Mouse (Mus musculus) limb, embryonic 15.5 days (tissue): ENCODE results near the gene Aldh3a2. TPM values are rescaled to one million over a fixed set of nuclear protein-coding genes. Genes with fewer than 3 reads are reported as not detected.

Source experiments
- ATAC-seq: fragments of 200-750 bp; cut with Nextera tagmentation; 2 replicates; pipeline ENCODE4 v1.8.0; 2017; ENCODE audit warnings: low read depth, moderate TSS enrichment; ENCODE audit not compliant: insufficient number of reproducible peaks, low FRiP score, low TSS enrichment
- H3K27ac ChIP-seq: fragments of 300-500 bp; sonication (generic); 2 replicates; pipeline ENCODE4 v1.5.1; 2015; ENCODE audit warnings: moderate library complexity, mild to moderate bottlenecking, inconsistent platforms
- H3K27me3 ChIP-seq: fragments of 300-500 bp; sonication (generic); 2 replicates; pipeline ENCODE4 v1.6.1; 2015; ENCODE audit warnings: inconsistent platforms
- H3K36me3 ChIP-seq: fragments of 300-500 bp; sonication (generic); 2 replicates; pipeline ENCODE4 v1.6.1; 2015; ENCODE audit warnings: inconsistent platforms
- H3K4me1 ChIP-seq: fragments of 300-500 bp; sonication (generic); 2 replicates; pipeline ENCODE4 v1.6.1; 2015; ENCODE audit warnings: inconsistent platforms
- H3K4me2 ChIP-seq: fragments of 300-500 bp; sonication (generic); 2 replicates; pipeline ENCODE4 v1.6.1; 2015; ENCODE audit warnings: mild to moderate bottlenecking, inconsistent platforms
- H3K4me3 ChIP-seq: fragments of 300-500 bp; sonication (generic); 2 replicates; pipeline ENCODE4 v1.5.1; 2015; ENCODE audit warnings: mild to moderate bottlenecking, inconsistent platforms
- H3K9ac ChIP-seq: fragments of 300-500 bp; sonication (generic); 2 replicates; pipeline ENCODE4 v1.6.1; 2015; ENCODE audit warnings: inconsistent platforms
- H3K9me3 ChIP-seq: fragments of 300-500 bp; sonication (generic); 2 replicates; pipeline ENCODE4 v1.6.1; 2016; ENCODE audit warnings: inconsistent platforms
- WGBS: fragments of 180-500 bp; shearing (Covaris S2); methylation state at CpG from one replicate; pipeline ENCODE4 v1.1.7; 2015; 5-methylcytosine and 5-hydroxymethylcytosine counted together
- polyA plus RNA-seq: library from polyadenylated mRNA; unstranded; fragments of >200 nt; fragmentation: Nextera tagmentation; extraction: Ambion mirVana; gene quantifications from 2 replicates; pipeline ENCODE4 v1.2.1, GENCODE M21; 2015

Gene Aldh3a2
- polyA plus RNA-seq, 1 experiment from 2014 or later: 32.8 TPM

DNA sequence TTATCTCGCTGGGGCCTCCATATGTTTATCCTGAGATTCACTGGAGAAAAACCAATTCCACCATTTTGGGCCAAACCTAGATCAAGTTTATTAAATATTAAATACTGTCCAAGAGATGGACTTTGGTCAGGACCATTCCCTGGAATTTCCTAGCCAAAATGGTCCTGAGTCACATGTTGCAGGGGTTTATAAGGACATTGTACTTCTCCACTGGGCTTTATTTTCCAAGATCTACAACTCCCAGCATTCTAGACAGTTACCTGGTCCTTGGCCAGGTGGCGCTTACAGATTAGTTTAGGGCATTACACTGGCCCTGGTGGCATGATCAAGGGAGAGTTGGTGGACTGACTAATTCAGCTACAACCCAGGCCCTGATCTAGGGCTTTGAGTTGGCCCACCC lies 28.3 kb upstream of the Aldh3a2 start:
- 87% methylated on average over 2 of the region's 2 CpGs for WGBS
- H3K4me1 ChIP-seq: peaks cover 7% of the 10 kb centered on the region
- no peaks in the 10 kb centered on the region for H3K27me3 ChIP-seq
- H3K9me3 ChIP-seq: no peaks in the 10 kb centered on the region
- H3K9ac ChIP-seq: no peak overlapping the region
- no peak overlapping the region for H3K27ac ChIP-seq
- H3K36me3 ChIP-seq: no peaks in the 10 kb centered on the region
- ATAC-seq: no peak
- H3K4me3 ChIP-seq: no peak overlapping the region
- H3K4me2 ChIP-seq: no peak overlapping the region

DNA sequence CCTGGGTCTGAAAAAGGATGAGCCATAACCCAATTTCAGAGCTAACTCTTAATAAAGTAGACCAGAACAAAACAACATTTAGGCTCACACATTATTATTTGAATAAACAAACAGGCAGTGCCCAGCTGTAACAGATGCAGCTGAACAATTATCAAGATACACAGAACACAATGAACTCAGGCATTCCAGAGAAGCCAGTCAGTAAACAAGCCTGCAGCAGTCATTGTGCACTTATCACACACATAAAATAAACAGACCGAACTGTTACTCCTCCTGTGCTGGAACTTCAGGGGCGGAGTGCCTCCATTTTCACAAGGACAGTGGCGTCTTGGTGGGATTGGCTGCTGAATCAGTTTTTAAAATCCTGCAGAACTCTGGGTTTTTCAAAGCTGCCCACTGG lies 27.2 kb upstream of the Aldh3a2 start:
- Histone ChIP-seq H3K27ac (no peak overlapping the region), H3K9me3 (no peaks in the 10 kb centered on the region), H3K4me1 (peaks cover 3% of the 10 kb centered on the region; the same call in 1 of the 2 replicates), H3K4me3 (no peak overlapping the region), H3K36me3 (no peaks in the 10 kb centered on the region), H3K9ac (no peak overlapping the region), H3K4me2 (no peak overlapping the region), H3K27me3 (no peaks in the 10 kb centered on the region)
- 77% methylated on average over 3 of the region's 3 CpGs for WGBS
- ATAC-seq: no peak

DNA sequence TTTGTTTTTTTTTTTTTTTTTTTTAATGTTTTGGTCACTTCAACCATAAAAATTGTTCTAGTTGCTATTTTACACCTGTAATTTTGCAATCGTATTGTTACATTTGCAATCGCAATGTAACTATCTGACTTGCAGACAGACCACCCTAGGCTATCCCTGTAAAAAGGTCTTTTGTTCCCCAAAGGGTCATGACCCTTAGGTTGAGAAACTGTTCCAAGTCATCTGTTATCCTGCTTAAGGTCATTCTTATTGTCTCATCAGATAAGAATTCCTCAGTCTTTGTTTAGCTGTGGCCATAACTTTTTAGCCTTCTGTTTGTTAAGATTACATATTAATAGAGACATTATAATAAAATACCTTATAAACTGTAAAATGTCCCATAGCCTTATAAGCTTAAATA lies 26.0 kb upstream of the Aldh3a2 start:
- H3K4me2 ChIP-seq: no peak overlapping the region
- no peak overlapping the region for H3K9ac ChIP-seq
- H3K4me1 ChIP-seq: no peaks in the 10 kb centered on the region
- H3K36me3 ChIP-seq: no peaks in the 10 kb centered on the region
- no peak overlapping the region for H3K4me3 ChIP-seq
- H3K9me3 ChIP-seq: no peaks in the 10 kb centered on the region
- no peak for ATAC-seq
- no peaks in the 10 kb centered on the region for H3K27me3 ChIP-seq
- H3K27ac ChIP-seq: no peak overlapping the region
- WGBS: 68% methylated on average over 2 of the region's 2 CpGs

DNA sequence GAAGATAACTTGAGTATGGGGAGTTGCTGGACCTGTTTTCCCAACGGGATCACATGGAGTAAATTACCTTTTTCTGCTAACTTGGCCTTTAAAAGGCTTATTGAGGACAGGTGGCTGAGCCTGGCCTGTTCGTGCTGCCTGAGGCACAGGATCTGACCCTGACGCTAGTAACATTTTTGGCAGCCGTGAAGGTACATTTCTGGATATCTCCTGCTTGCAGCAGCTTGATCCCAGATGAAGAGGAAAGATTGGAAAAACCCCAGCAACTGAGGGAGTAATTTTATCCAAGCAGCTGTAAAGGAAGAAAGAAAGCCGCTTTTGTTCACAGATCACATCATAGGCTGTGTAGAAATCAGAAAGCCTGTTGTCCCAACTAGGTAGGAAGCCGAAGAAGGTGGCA lies 17.1 kb upstream of the Aldh3a2 start:
- no peak for ATAC-seq
- Histone ChIP-seq H3K4me1 (peaks cover 9% of the 10 kb centered on the region), H3K36me3 (no peaks in the 10 kb centered on the region), H3K4me3 (no peak overlapping the region), H3K9ac (no peak overlapping the region), H3K27ac (peak overlapping the region; percentile 74), H3K4me2 (no peak overlapping the region), H3K27me3 (no peaks in the 10 kb centered on the region), H3K9me3 (no peaks in the 10 kb centered on the region)
- 23% methylated on average over 6 of the region's 6 CpGs for WGBS

DNA sequence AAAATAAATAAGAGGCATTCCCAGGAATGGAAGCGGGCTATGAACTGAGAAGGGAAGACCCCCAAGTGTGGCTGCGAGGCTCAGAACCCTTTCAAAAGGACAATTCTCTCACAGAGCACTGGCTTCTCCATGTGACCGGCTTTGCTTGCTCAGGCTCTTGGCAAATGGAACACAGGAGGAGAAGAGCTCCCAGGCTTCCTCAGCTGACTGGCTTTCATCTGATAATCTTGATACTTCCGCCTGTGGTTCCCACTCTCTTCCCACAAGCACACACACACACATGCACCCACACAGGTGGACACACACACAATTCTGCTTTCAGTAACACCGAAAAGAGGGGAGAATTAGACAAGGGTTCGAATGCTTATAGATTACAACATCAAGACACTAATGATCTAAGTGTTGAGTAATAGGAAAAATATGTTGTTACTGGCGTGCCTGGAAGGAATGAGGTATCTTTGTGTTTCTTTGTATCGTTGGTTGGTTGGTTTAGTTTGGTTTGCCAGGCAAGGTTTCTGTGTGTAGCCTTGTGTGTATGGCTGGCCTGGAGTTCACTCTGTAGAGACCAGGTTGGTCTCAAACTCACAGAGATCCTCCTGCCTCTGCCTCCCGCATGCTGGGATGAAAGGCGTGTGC lies 16.3 kb upstream of the Aldh3a2 start:
- H3K27me3 ChIP-seq: no peaks in the 10 kb centered on the region
- no peaks in the 10 kb centered on the region for H3K36me3 ChIP-seq
- ATAC-seq: no peak
- H3K4me3 ChIP-seq: no peak overlapping the region
- peaks cover 9% of the 10 kb centered on the region for H3K4me1 ChIP-seq
- H3K4me2 ChIP-seq: no peak overlapping the region
- WGBS: 67% methylated on average over 10 of the region's 10 CpGs
- 0 out of 2 replicates have a peak overlapping the region, but pooled peaks have one; percentile 74 for H3K27ac ChIP-seq
- H3K9me3 ChIP-seq: no peaks in the 10 kb centered on the region
- H3K9ac ChIP-seq: no peak overlapping the region

DNA sequence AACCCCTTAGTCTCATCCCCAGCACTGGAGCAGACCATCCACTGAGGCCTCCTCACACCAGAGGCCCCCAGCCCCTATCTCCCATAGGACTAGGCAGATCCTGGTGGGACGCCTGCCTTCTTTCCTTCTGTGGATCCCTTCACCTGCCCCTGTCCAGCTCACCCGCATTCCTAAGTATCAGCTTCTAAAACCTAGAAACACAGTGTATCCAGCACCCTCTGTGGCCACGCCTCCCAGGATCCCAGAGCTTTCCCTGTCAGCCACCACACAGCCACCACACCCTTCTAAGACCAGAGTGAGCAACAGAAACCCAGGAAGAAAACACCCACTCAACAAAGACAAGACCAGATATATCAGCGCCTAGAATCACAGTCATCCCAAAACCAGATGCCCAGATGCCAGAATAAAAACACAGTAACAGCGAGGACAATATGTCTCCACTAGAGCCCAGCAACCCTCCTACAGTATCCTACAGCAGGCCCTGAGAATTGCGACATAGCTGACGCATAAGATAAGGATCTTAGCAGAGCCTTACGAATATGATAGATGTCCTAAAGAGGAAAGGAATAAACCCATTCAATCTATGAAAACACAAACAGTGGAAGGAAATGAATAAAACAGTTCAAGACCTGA lies 11.3 kb upstream of the Aldh3a2 start:
- H3K4me2 ChIP-seq: no peak overlapping the region
- no peak for ATAC-seq
- no peaks in the 10 kb centered on the region for H3K36me3 ChIP-seq
- no peak overlapping the region for H3K27ac ChIP-seq
- H3K27me3 ChIP-seq: no peaks in the 10 kb centered on the region
- H3K9me3 ChIP-seq: no peaks in the 10 kb centered on the region
- WGBS: 74% methylated on average over 8 of the region's 8 CpGs
- H3K4me1 ChIP-seq: peaks cover 14% of the 10 kb centered on the region
- H3K9ac ChIP-seq: no peak overlapping the region
- no peak overlapping the region for H3K4me3 ChIP-seq

DNA sequence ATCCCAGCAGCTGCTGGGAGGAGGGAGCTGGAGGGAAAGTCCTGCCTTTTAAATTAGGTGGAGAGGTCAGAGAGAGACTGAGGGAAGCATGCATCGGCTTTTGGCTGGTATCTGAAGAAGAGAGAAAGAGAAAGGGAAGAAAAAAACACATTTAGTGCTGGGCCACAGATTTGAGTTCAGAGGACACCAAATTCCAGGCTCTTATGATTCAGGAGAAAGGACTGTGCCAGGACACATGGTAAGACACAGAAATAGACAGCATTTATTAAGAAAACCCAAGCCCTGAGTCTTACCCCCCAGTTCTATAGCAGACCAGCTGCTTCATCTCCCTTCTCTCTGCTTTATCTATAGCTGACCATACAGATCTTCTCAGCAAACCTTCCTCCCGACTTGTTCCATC lies 10.7 kb upstream of the Aldh3a2 start:
- H3K4me2 ChIP-seq: no peak overlapping the region
- ATAC-seq: no peak
- no peaks in the 10 kb centered on the region for H3K27me3 ChIP-seq
- H3K9ac ChIP-seq: no peak overlapping the region
- no peaks in the 10 kb centered on the region for H3K9me3 ChIP-seq
- H3K27ac ChIP-seq: peak overlapping the region; percentile 57
- 42% methylated on average over 2 of the region's 2 CpGs for WGBS
- H3K4me1 ChIP-seq: peaks cover 14% of the 10 kb centered on the region
- H3K36me3 ChIP-seq: no peaks in the 10 kb centered on the region
- no peak overlapping the region for H3K4me3 ChIP-seq

DNA sequence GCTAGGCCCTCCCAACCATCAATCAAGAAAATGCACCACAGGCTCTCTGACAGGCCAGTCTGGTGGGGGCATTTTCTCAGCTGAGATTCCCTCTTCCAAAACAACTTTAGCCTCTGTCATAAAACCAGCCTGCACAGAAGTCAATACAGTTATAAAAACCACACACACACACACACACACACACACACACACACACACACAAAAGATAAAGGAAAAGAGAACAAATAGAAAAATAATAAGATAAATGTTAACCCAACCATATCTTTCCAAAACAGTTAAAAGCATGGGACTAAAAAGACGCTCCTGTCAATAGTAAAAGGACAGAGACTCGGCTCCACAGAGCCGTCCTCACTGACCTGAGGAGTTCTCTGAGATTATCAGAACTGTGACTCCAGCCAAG lies 9.2 kb upstream of the Aldh3a2 start:
- Histone ChIP-seq H3K9me3 (no peaks in the 10 kb centered on the region), H3K27ac (no peak overlapping the region), H3K27me3 (no peaks in the 10 kb centered on the region), H3K9ac (no peak overlapping the region), H3K36me3 (no peaks in the 10 kb centered on the region), H3K4me1 (peaks cover 14% of the 10 kb centered on the region), H3K4me3 (no peak overlapping the region), H3K4me2 (no peak overlapping the region)
- 77% methylated on average over 3 of the region's 3 CpGs for WGBS
- ATAC-seq: no peak

DNA sequence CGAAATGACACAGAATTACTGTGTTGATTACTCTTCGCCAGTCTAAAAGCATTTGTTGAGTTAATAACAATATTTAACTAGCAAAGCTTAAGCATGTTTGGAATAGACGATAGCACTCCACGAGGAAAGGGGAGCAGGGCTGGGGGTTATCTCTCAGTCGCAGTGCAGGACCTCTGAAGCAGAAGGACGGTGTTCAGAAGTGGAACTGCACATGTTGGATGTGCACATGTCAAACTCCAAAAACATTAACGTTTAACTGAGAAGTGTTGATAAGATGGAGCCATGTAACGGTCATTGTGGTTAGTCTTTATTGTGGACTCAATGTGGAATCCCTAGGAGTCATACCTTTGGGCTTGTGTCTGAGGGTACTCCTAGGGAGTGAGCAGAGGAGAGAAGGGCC lies 7.8 kb upstream of the Aldh3a2 start:
- H3K36me3 ChIP-seq: no peaks in the 10 kb centered on the region
- 78% methylated on average over 8 of the region's 8 CpGs for WGBS
- H3K9me3 ChIP-seq: no peaks in the 10 kb centered on the region
- ATAC-seq: no peak
- H3K4me3 ChIP-seq: no peak overlapping the region
- no peak overlapping the region for H3K27ac ChIP-seq
- H3K27me3 ChIP-seq: no peaks in the 10 kb centered on the region
- H3K9ac ChIP-seq: no peak overlapping the region
- H3K4me1 ChIP-seq: peaks cover 14% of the 10 kb centered on the region
- no peak overlapping the region for H3K4me2 ChIP-seq

DNA sequence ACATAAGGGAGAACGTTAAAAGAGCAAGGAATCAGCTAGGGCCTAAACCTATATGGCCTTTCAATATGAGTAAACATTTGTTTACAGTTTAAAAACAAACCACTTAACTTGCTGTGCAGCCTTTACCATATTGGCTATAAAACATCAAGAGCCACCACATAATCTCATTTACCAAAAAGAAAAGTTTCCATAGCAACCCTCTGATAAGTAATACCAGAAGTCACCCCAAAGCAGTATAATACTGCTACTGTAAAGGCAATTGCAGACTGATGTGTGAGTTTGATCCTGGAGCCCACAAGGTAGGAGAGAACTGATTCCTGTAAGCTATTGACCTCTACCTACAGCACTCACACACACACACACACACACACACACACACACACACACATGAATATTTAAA lies 7.2 kb upstream of the Aldh3a2 start:
- H3K27ac ChIP-seq: no peak overlapping the region
- no peak for ATAC-seq
- 52% methylated on average over 1 of the region's 1 CpGs for WGBS
- no peak overlapping the region for H3K4me2 ChIP-seq
- no peak overlapping the region for H3K9ac ChIP-seq
- H3K36me3 ChIP-seq: no peaks in the 10 kb centered on the region
- no peak overlapping the region for H3K4me3 ChIP-seq
- peaks cover 14% of the 10 kb centered on the region for H3K4me1 ChIP-seq
- no peaks in the 10 kb centered on the region for H3K27me3 ChIP-seq
- H3K9me3 ChIP-seq: no peaks in the 10 kb centered on the region

DNA sequence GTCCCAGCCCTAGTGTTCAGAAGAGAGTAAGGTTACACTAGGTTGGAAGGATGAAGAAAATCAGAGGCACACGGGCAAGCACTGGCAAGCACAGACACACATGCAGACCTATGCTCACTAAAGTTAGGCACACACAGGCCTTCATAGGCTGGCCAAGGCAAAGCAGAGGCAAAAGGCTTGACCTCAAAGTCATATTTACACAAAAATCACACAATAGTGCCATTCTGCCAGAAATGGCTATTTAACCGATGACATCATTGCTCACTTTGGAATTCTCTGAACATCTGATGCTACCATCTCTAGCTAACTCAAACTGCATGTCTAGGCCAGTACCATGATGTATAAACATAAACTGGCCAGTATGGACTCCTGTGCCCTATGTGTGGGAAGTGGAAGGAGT lies 6.7 kb upstream of the Aldh3a2 start:
- Histone ChIP-seq H3K9me3 (no peaks in the 10 kb centered on the region), H3K4me3 (no peak overlapping the region), H3K27me3 (no peaks in the 10 kb centered on the region), H3K36me3 (no peaks in the 10 kb centered on the region), H3K4me2 (no peak overlapping the region), H3K27ac (no peak overlapping the region), H3K9ac (no peak overlapping the region), H3K4me1 (peaks cover 14% of the 10 kb centered on the region)
- ATAC-seq: no peak
- 89% methylated on average over 2 of the region's 2 CpGs for WGBS

DNA sequence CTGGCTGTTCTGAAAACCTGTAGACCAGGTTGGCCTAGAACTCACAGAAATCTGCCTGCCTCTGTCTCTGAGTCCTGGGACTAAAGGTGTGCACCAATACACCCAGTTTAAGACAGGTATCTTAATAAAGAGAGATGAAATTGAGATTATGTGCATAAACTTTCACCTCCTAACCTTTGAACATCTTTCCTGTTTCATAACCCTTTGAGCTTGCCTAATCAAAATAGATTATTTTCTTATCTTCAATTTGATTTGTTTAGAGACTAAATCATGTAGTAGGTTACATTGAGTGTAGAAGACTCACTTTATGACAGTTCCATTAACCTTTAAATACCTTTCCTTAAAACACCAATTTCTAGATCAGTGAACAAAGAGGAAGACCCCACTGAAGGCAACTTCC lies 4.3 kb upstream of the Aldh3a2 start:
- no peak overlapping the region for H3K9ac ChIP-seq
- no peaks in the 10 kb centered on the region for H3K9me3 ChIP-seq
- no peak overlapping the region for H3K4me3 ChIP-seq
- ATAC-seq: no peak
- H3K36me3 ChIP-seq: no peaks in the 10 kb centered on the region
- H3K4me2 ChIP-seq: no peak overlapping the region
- H3K27ac ChIP-seq: no peak overlapping the region
- no peaks in the 10 kb centered on the region for H3K4me1 ChIP-seq
- no peaks in the 10 kb centered on the region for H3K27me3 ChIP-seq

DNA sequence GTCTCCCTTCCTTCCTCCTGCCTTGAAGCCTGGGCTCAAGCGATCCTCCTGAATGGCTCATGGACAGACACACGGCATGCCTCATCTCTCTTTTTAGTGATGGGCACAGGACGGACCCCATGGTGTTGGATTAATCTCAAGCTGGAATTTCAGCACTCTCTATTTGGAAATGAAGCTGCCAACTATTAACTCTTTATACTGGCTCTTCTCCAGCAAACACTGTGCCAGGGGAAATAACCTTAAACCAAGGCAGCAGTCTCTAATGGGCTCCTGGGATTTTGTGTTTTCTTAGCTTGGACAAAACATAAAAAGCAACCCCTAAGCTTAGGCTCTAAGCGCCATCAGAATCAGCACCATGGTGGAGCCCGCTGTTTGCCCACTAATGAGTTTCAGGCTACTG lies 3.1 kb upstream of the Aldh3a2 start:
- Histone ChIP-seq H3K27me3 (no peaks in the 10 kb centered on the region), H3K9ac (no peak overlapping the region), H3K4me1 (no peaks in the 10 kb centered on the region), H3K4me3 (no peak overlapping the region), H3K4me2 (no peak overlapping the region), H3K36me3 (no peaks in the 10 kb centered on the region), H3K27ac (no peak overlapping the region), H3K9me3 (no peaks in the 10 kb centered on the region)
- ATAC-seq: no peak
- WGBS: 69% methylated on average over 5 of the region's 5 CpGs
